Mouse (Mus musculus) inflammation-experienced regulatory T-cells, adult 6 months (primary cell): Measurements from ENCODE around the gene F2rl1. TPM values are rescaled to one million over a fixed set of nuclear protein-coding genes. Genes with fewer than 3 reads are reported as not detected.

ENCODE experiments used
- polyA plus RNA-seq, 3 experiments: library from polyadenylated mRNA; unstranded; fragments of 100-300 nt; shearing (Covaris generic); gene quantifications; one replicate each; pipeline ENCODE4 v1.2.1; 2017

F2rl1 gene
- polyA plus RNA-seq, 3 experiments from 2014 or later = 11.0 to 24.6 (median 12.1) TPM

Other genes with a start within 250 kb of the F2rl1 start
- 1 to 10 TPM; 1.2 to 3.7 (median 2.5) TPM for gene Zbed3, start 201.6 kb downstream of the F2rl1 start, polyA plus RNA-seq
- gene Aggf1, start 149.9 kb downstream of the F2rl1 start, polyA plus RNA-seq = 10 to 100 TPM; 11.3 to 13.2 (median 11.9) TPM
- gene Crhbp, start 80.3 kb downstream of the F2rl1 start, polyA plus RNA-seq = not detected
- gene S100z, start 46.5 kb downstream of the F2rl1 start, polyA plus RNA-seq = not detected
- gene F2r, start 93.3 kb upstream of the F2rl1 start, polyA plus RNA-seq = 10 to 100 TPM; 34.3 TPM
- gene F2rl2, start 171.6 kb upstream of the F2rl1 start, polyA plus RNA-seq = 10 to 100 TPM in 1 of 3 experiments, 1 to 10 TPM in 2; 4.1 to 15.3 (median 4.7) TPM